Mouse (Mus musculus) NIH3T3 (cell line): ENCODE data around the gene Olfr1233.

ENCODE experiments used
- DNase-seq: peaks from one replicate; pipeline ENCODE4 v3.0.0-alpha.2; 2012; ENCODE audit warnings: low read depth

Olfr1233 gene

DNA sequence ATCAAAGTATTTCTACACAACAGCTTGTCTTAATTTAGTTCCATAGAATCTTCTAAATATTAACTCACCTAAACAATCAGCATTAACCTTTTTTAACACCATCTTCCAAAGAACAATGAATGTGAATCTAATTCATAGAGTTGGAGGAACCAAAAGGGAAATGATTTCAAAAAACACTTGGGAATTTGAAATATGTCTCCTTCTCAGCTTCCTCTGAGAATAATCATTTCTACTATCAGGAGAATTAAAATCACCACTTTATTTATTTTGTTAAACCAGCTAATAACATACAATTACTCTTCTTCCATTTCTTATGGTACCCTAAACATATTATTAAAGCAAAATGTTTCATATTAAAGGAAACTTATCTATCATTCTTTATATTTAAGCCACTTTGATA is at the start of gene Olfr1233:
Gene Olfr1233, minus strand, starts transcription at position 101 of the 400 bp plus-strand sequence.
- DNase-seq = no peak

- no peak for DNase-seq
Measured at GRCm38 (mm10) chr2:89364765-89365164, 22.6 kb upstream of the Olfr1233 start, which contains the start of gene Olfr1234. Gene Olfr1234 (minus strand): TSS chr2:89364865.

- no peak for DNase-seq
Measured at GRCm38 (mm10) chr2:89329575-89329974, 12.6 kb downstream of the Olfr1233 start, which contains the start of gene Olfr1232. Gene Olfr1232 (minus strand): TSS chr2:89329675.

DNA sequence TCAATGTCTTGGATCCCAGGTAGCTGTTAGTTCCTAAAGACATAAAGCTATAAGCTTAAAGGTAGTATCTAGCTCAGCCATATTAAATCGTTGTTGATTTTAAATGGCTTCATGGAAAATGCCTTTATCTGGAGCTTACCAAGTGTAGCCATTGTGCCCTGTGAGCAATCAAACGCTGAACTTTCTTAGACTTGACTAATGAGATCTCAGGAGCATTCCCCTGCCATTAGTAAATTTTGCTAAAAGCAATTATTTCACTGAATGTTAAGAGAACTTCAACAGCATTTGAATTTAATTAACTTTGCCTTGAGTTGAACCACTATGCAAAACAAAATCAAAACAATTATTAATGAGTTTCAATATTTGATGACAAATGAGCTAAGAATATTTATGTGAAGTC is 35.2 kb downstream of the Olfr1233 start, which contains the start of gene Olfr1231:
Gene Olfr1231, minus strand, starts transcription at position 101 of the 400 bp plus-strand sequence.
- no peak for DNase-seq

DNA sequence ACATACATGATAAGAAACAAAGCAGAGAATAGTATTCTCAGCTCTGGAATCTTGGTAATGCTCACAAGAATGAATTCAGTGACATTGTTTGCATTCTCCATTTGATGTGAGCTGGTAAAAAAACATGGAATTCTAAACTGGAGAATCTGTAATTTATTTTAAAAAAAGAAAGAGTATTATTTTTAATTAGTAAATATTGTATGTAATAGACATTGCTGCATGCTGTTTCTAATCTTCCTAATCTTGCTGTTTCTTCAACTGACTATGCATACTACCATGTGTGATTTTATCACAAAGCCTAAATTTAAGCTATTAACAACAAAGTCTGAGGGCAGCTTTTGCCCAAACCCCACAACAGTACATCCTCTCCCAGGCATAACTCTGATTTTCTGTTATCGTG is 45.0 kb downstream of the Olfr1233 start, which contains the start of gene Olfr1230:
Gene Olfr1230, minus strand, starts transcription at position 101 of the 400 bp plus-strand sequence.
- DNase-seq = no peak

GRCm38 (mm10) chr2:89287914-89288313 is 54.3 kb downstream of the Olfr1233 start, which contains the start of gene Olfr1229:
Gene Olfr1229 (minus strand): TSS chr2:89288014.
- DNase-seq = no peak
